Mouse (Mus musculus) bone marrow macrophage, adult 2 months (primary cell): ENCODE data around the gene Ube2i.

Experiments
- CTCF ChIP-seq: IDR thresholded peaks from 2 replicates; pipeline ENCODE4 v1.5.1; 2012; ENCODE audit warnings: low read depth, mild to moderate bottlenecking, low read length, moderate library complexity
- POLR2A ChIP-seq: IDR thresholded peaks from 2 replicates; pipeline ENCODE4 v1.6.1; 2012; ENCODE audit warnings: mild to moderate bottlenecking, low read depth, low read length, borderline replicate concordance

- TF ChIP-seq POLR2A (no peak), CTCF (no peak)
These were observed 16.0 kb upstream of the Ube2i start for GRCm38 (mm10) chr17:25290411-25290810.
